Mouse (Mus musculus) subcutaneous adipose tissue, adult 2 months (tissue): ENCODE results near the gene Olfr1195. TPM values are rescaled to one million over a fixed set of nuclear protein-coding genes. Genes with fewer than 3 reads are reported as not detected.

Experiments used
- polyA plus RNA-seq: library from polyadenylated mRNA; depleted of rRNA; stranded (reverse); fragments of >200 nt; gene quantifications from 2 replicates; pipeline ENCODE4 v1.2.3, GENCODE M21; 2012; ENCODE audit warnings: low replicate concordance; rRNA removed

The Olfr1195 gene
- not detected in 2 replicates for polyA plus RNA-seq

DNA sequence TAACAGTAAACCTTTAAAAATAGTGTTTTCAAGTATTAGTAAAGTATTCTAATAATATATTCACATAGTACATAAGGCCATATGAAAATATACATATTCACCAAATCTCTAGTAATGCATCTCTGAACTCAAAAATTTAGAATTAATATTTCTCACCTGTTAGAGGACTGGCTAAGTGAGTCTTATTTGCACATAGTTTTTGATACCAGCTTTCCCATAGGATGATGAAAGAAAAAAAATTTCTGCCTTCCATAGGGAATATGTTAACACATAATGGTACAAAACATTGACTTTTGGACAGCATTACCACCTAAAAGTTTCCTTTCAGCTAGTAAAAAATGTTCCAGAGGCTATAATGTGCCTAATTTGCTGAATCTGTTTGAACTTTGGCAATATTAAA is at the start of gene Olfr1195:
Gene Olfr1195 (minus strand): TSS at position 101 of the 400 bp plus-strand sequence.

DNA sequence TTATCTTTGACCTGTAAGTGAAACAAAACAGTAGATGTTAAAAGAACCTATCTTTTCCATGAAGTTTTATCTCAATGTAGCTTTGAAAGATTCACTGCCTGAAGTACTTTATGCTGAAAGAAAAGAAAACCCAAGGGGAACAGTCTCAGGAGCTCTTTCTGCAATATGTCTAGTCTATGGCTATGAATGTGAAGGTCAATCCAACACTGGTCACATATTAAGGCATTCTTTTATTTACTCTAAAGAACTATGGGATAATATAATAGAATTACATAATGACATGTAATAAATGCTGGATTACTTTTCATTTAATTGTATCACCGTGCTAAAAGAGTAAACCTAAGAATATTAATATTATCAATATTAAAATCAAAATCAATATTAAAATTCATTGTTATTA is 43.3 kb upstream of the Olfr1195 start, which contains the start of gene Olfr1197:
Gene Olfr1197 (minus strand): TSS at position 101 of the 400 bp plus-strand sequence.

DNA sequence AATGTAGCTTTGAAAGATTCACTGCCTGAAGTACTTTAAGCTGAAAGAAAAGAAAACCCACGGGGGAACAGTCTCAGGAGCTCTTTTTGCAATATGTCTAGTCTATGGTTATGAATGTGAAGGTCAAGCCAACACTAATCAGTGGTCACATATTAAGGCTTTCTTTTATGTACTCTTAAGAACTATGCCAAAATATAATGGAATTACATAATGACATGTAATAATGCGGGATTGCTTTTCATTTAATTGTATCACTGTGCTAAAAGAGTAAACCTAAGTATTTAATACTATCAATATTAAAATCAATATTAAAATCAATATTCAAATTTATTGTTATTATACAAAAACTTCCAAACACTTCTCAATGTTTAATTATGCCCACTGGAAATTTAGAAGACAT is 15.5 kb upstream of the Olfr1195 start, which contains the start of gene Olfr1196:
Gene Olfr1196 (minus strand): TSS at position 101 of the 400 bp plus-strand sequence.

GRCm38 (mm10) chr2:88675328-88675727 is 13.7 kb downstream of the Olfr1195 start, which contains the start of gene Olfr1193:
Gene Olfr1193, plus strand, starts transcription at chr2:88675628.

DNA sequence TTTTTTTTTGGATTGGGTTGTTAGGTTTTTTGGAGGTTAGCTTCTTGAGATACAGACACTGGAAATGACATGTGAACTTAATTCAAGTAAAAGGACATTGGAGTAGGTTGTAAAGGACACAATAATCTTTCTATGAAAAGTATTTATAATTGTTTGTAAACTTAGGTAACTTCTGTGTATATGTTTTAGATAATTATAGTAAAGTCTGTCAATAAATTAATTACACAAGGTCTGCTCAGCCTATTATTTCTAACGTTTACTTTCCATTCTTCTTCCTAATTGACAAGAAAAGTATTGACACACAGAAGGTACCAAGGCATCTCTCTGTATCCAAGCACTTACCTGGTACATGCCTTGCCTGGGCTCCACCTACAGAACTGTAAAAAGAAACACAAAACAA is 40.8 kb downstream of the Olfr1195 start, which contains the start of gene Olfr1192-ps1:
Gene Olfr1192-ps1 (plus strand): TSS at position 301 of the 400 bp plus-strand sequence.

GRCm38 (mm10) chr2:88640242-88640641 is 48.7 kb downstream of the Olfr1195 start, which contains the start of gene Olfr1191-ps1:
Gene Olfr1191-ps1, plus strand, starts transcription at chr2:88640542.

Other genes with a start within 250 kb of the Olfr1195 start
- not detected in 2 replicates for gene Gm13757, start 240.1 kb downstream of the Olfr1195 start, polyA plus RNA-seq
- not detected in 2 replicates for gene Olfr1183, start 234.3 kb downstream of the Olfr1195 start, polyA plus RNA-seq
- gene Olfr1184, start 205.6 kb downstream of the Olfr1195 start, polyA plus RNA-seq, result not detected in 2 replicates
- not detected in 2 replicates for gene Olfr1185-ps1, start 195.9 kb downstream of the Olfr1195 start, polyA plus RNA-seq
- gene Olfr1186, start 170.6 kb downstream of the Olfr1195 start, polyA plus RNA-seq, result not detected in 2 replicates
- gene Olfr1188, start 132.3 kb downstream of the Olfr1195 start, polyA plus RNA-seq, result not detected in 2 replicates
- not detected in 2 replicates for gene Olfr1189, start 102.7 kb downstream of the Olfr1195 start, polyA plus RNA-seq
- not detected in 2 replicates for gene Olfr1191-ps1, start 48.6 kb downstream of the Olfr1195 start, polyA plus RNA-seq
- gene Olfr1192-ps1, start 40.7 kb downstream of the Olfr1195 start, polyA plus RNA-seq, result not detected in 2 replicates
- gene Olfr1193, start 13.6 kb downstream of the Olfr1195 start, polyA plus RNA-seq, result not detected in 2 replicates
- not detected in 2 replicates for gene Olfr1196, start 15.4 kb upstream of the Olfr1195 start, polyA plus RNA-seq
- gene Olfr1197, start 43.2 kb upstream of the Olfr1195 start, polyA plus RNA-seq, result not detected in 2 replicates
- gene Olfr1198, start 62.2 kb upstream of the Olfr1195 start, polyA plus RNA-seq, result not detected in 2 replicates
- not detected in 2 replicates for gene Olfr1199, start 71.3 kb upstream of the Olfr1195 start, polyA plus RNA-seq
- gene Olfr1200, start 81.3 kb upstream of the Olfr1195 start, polyA plus RNA-seq, result not detected in 2 replicates
- gene Olfr1201, start 103.8 kb upstream of the Olfr1195 start, polyA plus RNA-seq, result not detected in 2 replicates
- not detected in 2 replicates for gene Olfr1202, start 125.3 kb upstream of the Olfr1195 start, polyA plus RNA-seq
- gene Olfr1205, start 140.6 kb upstream of the Olfr1195 start, polyA plus RNA-seq, result not detected in 2 replicates
- gene Olfr1204, start 160.1 kb upstream of the Olfr1195 start, polyA plus RNA-seq, result not detected in 2 replicates
- gene Olfr1206, start 174.0 kb upstream of the Olfr1195 start, polyA plus RNA-seq, result not detected in 2 replicates
- gene Olfr1208, start 213.1 kb upstream of the Olfr1195 start, polyA plus RNA-seq, result not detected in 2 replicates
- gene Olfr1209, start 226.0 kb upstream of the Olfr1195 start, polyA plus RNA-seq, result not detected in 2 replicates
- not detected in 2 replicates for gene Olfr1211, start 248.9 kb upstream of the Olfr1195 start, polyA plus RNA-seq